Mouse (Mus musculus): Measurements from ENCODE around the gene 4930438A08Rik.

DNA sequence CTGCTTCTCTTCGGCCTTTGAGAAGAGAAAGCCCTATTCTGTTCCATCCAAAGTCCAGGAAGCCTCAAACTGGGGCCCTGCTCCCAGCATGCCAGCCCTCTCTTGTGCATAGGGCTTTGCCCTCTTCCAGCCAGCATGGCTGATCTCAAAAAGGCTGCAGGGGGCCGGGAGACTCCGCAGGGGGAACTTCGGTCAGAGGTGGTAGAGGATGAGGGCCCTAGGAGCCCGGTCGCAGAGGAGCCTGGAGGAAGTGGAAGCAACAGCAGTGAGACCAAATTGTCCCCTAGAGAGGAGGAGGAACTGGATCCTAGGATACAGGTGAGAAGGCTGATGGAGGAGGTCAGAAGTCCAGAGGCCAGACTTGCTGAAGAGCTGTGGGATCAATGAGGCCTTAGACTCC, 56.9 kb downstream of the 4930438A08Rik start:
- TF ChIP-seq CTCF (IDR thresholded peaks at IDR 0.05; ENCODE audit: insufficient read depth, low read depth, low read length) (no peak), POLR2A (IDR thresholded peaks at IDR 0.05; ENCODE audit: insufficient read depth, low read depth, low read length) (no peak)

All from olfactory bulb, adult 2 months (tissue).